Mouse (Mus musculus): ENCODE data around the gene Mindy1. TPM values are rescaled to one million over a fixed set of nuclear protein-coding genes. Genes with fewer than 3 reads are reported as not detected.

The Mindy1 gene
- polyA plus RNA-seq, 1 experiment from 2014 or later: 35.4 TPM

DNA sequence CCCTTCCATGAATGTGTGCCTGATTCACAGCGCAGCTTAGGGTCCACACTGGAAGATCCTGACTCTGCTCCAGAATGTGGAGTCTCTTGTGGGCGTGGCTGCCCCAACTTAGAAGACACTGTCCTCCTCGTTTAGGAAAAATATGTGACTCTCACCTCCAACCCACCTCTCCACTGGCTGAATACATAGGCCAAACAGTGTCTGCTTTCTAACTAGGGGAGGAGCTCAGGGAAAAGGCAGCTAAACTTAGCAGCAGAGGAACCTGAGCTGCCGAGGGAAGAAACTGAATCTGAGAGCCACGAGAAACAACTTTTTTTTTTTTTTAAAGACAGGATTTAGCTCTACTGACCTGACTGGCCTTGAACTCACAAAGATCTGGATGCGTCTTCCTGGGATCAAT is 6.0 kb upstream of the Mindy1 start:
- no peaks in the 10 kb centered on the region for H3K4me1 ChIP-seq (replicated peaks; ENCODE audit: control insufficient read depth, insufficient read depth, low read length)
- H3K9me3 ChIP-seq (ENCODE audit: control insufficient read depth, low read length): no peaks in the 10 kb centered on the region
- H3K4me2 ChIP-seq (ENCODE audit: low read depth, low read length, severe bottlenecking): no peak overlapping the region
- no peaks in the 10 kb centered on the region for H3K36me3 ChIP-seq (ENCODE audit: control insufficient read depth, insufficient read depth, low read length)
- no peak overlapping the region for H3K9ac ChIP-seq (ENCODE audit: low read length)
- H3K27ac ChIP-seq (ENCODE audit: low read depth, low read length): no peak overlapping the region
- no peak for DNase-seq (ENCODE audit: low spot score)
- H3K4me3 ChIP-seq (ENCODE audit: low read depth, low read length): no peak overlapping the region
- ATAC-seq (replicated peaks; ENCODE audit: low FRiP score): no peak
- WGBS: 83% methylated on average over 6 of the region's 6 CpGs
- no peaks in the 10 kb centered on the region for H3K27me3 ChIP-seq (ENCODE audit: control insufficient read depth, insufficient read depth, low read length)

GRCm38 (mm10) chr3:95276428-95276934 is 4.7 kb upstream of the Mindy1 start:
- Histone ChIP-seq H3K9me3 (ENCODE audit: control insufficient read depth, low read length) (no peaks in the 10 kb centered on the region), H3K4me2 (ENCODE audit: low read depth, low read length, severe bottlenecking) (no peak overlapping the region), H3K9ac (ENCODE audit: low read length) (no peak overlapping the region), H3K4me3 (ENCODE audit: low read depth, low read length) (no peak overlapping the region), H3K27ac (ENCODE audit: low read depth, low read length) (no peak overlapping the region), H3K4me1 (replicated peaks; ENCODE audit: control insufficient read depth, insufficient read depth, low read length) (0 out of 2 replicates have a peak, but pooled peaks cover 2% of the 10 kb centered on the region), H3K27me3 (ENCODE audit: control insufficient read depth, insufficient read depth, low read length) (no peaks in the 10 kb centered on the region), H3K36me3 (ENCODE audit: control insufficient read depth, insufficient read depth, low read length) (no peaks in the 10 kb centered on the region)
- ATAC-seq (replicated peaks; ENCODE audit: low FRiP score) (no peak), DNase-seq (ENCODE audit: low spot score) (no peak)
- 79% methylated on average over 5 of the region's 5 CpGs for WGBS

DNA sequence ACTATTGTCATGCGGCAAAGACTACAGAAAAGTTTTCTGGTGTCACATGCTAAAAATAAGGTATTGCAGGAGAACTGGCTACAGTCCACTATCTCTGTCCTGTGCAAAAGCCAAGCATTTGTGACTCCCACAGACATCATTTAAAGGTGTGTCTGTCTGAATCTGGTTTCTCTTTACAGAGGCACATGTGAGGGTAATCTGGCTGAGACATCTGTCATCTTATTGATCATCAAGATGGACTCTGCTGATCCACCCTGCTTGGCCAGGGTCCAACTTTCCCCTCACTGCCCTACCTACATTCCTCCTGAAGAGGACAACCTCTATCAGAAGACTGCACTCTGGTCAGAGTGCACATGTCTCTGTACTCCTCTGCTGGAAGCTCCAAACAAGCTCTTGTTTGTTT is 4.0 kb upstream of the Mindy1 start:
- Histone ChIP-seq H3K4me3 (ENCODE audit: low read depth, low read length) (no peak overlapping the region), H3K36me3 (ENCODE audit: control insufficient read depth, insufficient read depth, low read length) (no peaks in the 10 kb centered on the region), H3K4me1 (replicated peaks; ENCODE audit: control insufficient read depth, insufficient read depth, low read length) (0 out of 2 replicates have a peak, but pooled peaks cover 2% of the 10 kb centered on the region), H3K27me3 (ENCODE audit: control insufficient read depth, insufficient read depth, low read length) (no peaks in the 10 kb centered on the region), H3K4me2 (ENCODE audit: low read depth, low read length, severe bottlenecking) (no peak overlapping the region), H3K9ac (ENCODE audit: low read length) (no peak overlapping the region), H3K9me3 (ENCODE audit: control insufficient read depth, low read length) (no peaks in the 10 kb centered on the region), H3K27ac (ENCODE audit: low read depth, low read length) (no peak overlapping the region)
- 100% methylated on average over 1 of the region's 1 CpGs for WGBS
- no peak for ATAC-seq (replicated peaks; ENCODE audit: low FRiP score)
- DNase-seq (ENCODE audit: low spot score): no peak

DNA sequence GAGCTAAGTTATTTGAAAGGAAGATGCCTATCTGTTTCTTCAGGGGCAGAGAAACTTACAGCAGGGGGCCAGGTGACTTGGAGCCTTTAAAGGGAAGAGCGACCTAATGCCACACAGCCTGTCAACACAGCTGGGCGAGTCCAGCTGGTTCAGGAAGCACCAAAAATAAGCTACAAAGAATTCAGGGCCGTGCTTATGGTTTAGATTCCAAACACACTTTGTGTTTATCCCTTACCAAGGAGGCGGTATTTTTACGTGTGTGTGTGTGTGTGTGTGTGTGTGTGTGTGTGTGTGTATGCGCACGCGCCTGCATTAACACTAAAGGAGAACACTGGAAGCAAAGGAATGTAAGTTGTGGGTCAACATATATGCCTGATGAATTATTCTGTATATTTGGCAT is 398 bp upstream of the Mindy1 start:
- no peak for DNase-seq (ENCODE audit: low spot score)
- Histone ChIP-seq H3K9ac (ENCODE audit: low read length) (peak overlapping the region; percentile 81), H3K4me2 (ENCODE audit: low read depth, low read length, severe bottlenecking) (peak overlapping the region; percentile 74; the same call in 1 of the 2 replicates), H3K4me1 (replicated peaks; ENCODE audit: control insufficient read depth, insufficient read depth, low read length) (peaks cover 8% of the 10 kb centered on the region), H3K27me3 (ENCODE audit: control insufficient read depth, insufficient read depth, low read length) (no peaks in the 10 kb centered on the region), H3K36me3 (ENCODE audit: control insufficient read depth, insufficient read depth, low read length) (no peaks in the 10 kb centered on the region), H3K9me3 (ENCODE audit: control insufficient read depth, low read length) (no peaks in the 10 kb centered on the region), H3K4me3 (ENCODE audit: low read depth, low read length) (peak overlapping the region; percentile 72), H3K27ac (ENCODE audit: low read depth, low read length) (no peak overlapping the region)
- no peak for ATAC-seq (replicated peaks; ENCODE audit: low FRiP score)
- WGBS: 29% methylated on average over 8 of the region's 8 CpGs

DNA sequence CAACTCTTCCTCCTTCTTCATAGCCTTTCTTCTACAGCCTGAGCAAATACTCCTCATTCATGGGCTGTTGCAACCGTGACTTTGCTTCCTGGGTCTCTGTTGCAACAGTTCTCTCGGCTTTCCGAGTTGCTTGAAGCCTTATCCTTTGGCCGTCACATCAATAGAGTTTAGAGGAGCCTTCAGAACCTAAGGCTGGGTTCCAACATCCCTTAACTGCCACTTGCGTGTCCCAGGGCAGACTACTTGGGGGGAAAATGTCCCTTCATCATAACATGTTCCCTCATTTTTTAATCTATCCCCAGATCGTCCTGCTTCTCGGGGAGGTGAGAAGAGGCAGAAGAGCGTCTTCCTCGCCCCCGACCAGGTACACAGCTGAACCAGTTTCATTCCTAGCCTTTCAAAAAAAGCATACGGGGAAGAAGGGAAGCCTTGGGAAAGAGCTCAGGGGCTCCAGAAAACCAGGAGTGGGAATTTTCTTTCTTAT is 1.3 kb downstream of the Mindy1 start:
- peak overlapping the region; percentile 89 for H3K27ac ChIP-seq (ENCODE audit: low read depth, low read length)
- WGBS: under 1% methylated on average over 11 of the region's 11 CpGs
- H3K27me3 ChIP-seq (ENCODE audit: control insufficient read depth, insufficient read depth, low read length): no peaks in the 10 kb centered on the region
- ATAC-seq (replicated peaks; ENCODE audit: low FRiP score): no peak
- no peaks in the 10 kb centered on the region for H3K36me3 ChIP-seq (ENCODE audit: control insufficient read depth, insufficient read depth, low read length)
- peaks cover 8% of the 10 kb centered on the region for H3K4me1 ChIP-seq (replicated peaks; ENCODE audit: control insufficient read depth, insufficient read depth, low read length)
- H3K9ac ChIP-seq (ENCODE audit: low read length): peak overlapping the region; percentile 60
- H3K4me2 ChIP-seq (ENCODE audit: low read depth, low read length, severe bottlenecking): peak overlapping the region; percentile 84
- no peaks in the 10 kb centered on the region for H3K9me3 ChIP-seq (ENCODE audit: control insufficient read depth, low read length)
- DNase-seq (ENCODE audit: low spot score): no peak
- H3K4me3 ChIP-seq (ENCODE audit: low read depth, low read length): peak overlapping the region; percentile 72

DNA sequence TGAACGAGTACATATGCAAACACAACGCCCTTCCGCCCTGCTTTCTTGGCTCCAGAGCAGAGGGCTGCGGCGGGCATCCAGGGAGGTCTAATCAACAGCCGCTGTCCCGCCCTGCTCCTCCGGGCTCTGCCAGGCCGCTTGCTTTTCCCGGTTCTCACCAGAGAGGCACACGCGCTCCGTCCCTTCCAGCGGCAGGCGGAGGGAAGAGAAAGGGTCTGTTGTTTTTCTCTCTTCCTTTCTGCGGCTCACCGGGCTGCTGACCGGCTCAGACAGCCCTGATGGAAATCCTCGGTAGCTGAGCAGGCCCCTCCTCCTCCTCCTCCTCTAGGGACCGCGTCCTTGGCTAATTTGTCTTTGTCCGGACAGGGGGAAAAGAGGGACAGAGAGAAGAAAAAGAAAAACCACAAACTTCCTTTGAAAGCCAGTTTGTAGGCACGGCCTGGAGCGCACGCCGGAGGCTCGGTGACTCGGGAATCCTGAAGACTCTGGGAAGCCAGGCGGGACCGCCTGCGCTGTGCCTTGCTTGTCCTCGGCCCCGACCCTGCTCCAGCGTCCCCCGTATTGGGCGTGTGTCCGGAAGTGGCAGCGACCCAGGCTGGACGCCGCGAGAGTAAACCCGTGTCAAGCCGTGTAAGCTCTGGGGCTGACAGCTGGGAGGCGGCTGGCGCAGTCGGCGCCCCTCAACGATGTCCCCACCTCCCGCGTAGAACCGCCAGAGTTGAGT is 1.9 kb downstream of the Mindy1 start:
- peaks cover 8% of the 10 kb centered on the region for H3K4me1 ChIP-seq (replicated peaks; ENCODE audit: control insufficient read depth, insufficient read depth, low read length)
- H3K4me3 ChIP-seq (ENCODE audit: low read depth, low read length): peak overlapping the region; percentile 72
- H3K27me3 ChIP-seq (ENCODE audit: control insufficient read depth, insufficient read depth, low read length): no peaks in the 10 kb centered on the region
- under 1% methylated on average over 50 of the region's 51 CpGs for WGBS
- peak overlapping the region; percentile 60 for H3K9ac ChIP-seq (ENCODE audit: low read length)
- no peaks in the 10 kb centered on the region for H3K36me3 ChIP-seq (ENCODE audit: control insufficient read depth, insufficient read depth, low read length)
- DNase-seq (ENCODE audit: low spot score) (peak; percentile 89), ATAC-seq (replicated peaks; ENCODE audit: low FRiP score) (peak; percentile 73)
- H3K9me3 ChIP-seq (ENCODE audit: control insufficient read depth, low read length): no peaks in the 10 kb centered on the region
- peak overlapping the region; percentile 84 for H3K4me2 ChIP-seq (ENCODE audit: low read depth, low read length, severe bottlenecking)
- H3K27ac ChIP-seq (ENCODE audit: low read depth, low read length): peak overlapping the region; percentile 89

DNA sequence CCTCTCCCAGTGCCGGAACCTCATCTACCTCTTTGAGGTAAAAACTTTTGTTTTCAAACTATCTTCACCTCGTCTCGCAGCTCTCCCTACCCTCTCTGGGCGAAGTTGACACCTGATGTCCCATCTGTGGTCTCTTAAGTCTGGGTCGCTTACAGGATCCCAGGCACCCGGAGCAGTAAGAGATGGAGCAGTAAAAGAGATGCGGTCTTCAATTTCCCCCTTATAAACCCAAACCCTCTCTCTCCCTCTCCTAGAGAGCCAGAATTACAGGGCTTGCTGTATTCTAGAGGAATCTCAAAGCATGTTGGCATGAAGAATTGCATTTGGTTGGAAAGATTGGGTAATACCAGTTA is 2.4 kb downstream of the Mindy1 start:
- H3K27me3 ChIP-seq (ENCODE audit: control insufficient read depth, insufficient read depth, low read length): no peaks in the 10 kb centered on the region
- 5% methylated on average over 7 of the region's 7 CpGs for WGBS
- H3K9me3 ChIP-seq (ENCODE audit: control insufficient read depth, low read length): no peaks in the 10 kb centered on the region
- DNase-seq (ENCODE audit: low spot score) (no peak), ATAC-seq (replicated peaks; ENCODE audit: low FRiP score) (peak; percentile 1; the same call in 1 of the 2 replicates)
- peak overlapping the region; percentile 84 for H3K4me2 ChIP-seq (ENCODE audit: low read depth, low read length, severe bottlenecking)
- peak overlapping the region; percentile 60 for H3K9ac ChIP-seq (ENCODE audit: low read length)
- H3K4me3 ChIP-seq (ENCODE audit: low read depth, low read length): peak overlapping the region; percentile 72
- H3K4me1 ChIP-seq (replicated peaks; ENCODE audit: control insufficient read depth, insufficient read depth, low read length): peaks cover 8% of the 10 kb centered on the region
- H3K27ac ChIP-seq (ENCODE audit: low read depth, low read length): peak overlapping the region; percentile 89; the same call in 1 of the 2 replicates
- no peaks in the 10 kb centered on the region for H3K36me3 ChIP-seq (ENCODE audit: control insufficient read depth, insufficient read depth, low read length)

DNA sequence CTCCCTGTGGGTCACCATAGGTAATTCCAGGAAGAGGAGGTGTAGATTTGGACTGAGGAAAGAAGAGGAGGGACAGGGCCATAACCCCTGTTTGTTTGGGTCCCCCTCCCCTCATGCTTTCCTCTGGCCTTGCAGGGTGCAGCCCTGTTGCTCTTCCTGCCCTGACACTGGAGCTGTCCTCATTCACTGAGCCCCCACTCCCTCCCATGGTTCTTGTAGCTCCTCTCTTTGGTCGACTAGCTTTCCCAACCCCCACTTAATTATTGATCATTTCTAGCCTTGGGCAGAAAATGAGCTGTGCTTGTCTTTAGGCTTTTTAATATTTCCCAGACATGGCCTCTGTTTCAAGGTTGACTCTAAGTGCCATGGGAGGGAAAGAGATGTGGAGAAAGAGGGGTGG is 2.9 kb downstream of the Mindy1 start:
- H3K36me3 ChIP-seq (ENCODE audit: control insufficient read depth, insufficient read depth, low read length): no peaks in the 10 kb centered on the region
- H3K4me1 ChIP-seq (replicated peaks; ENCODE audit: control insufficient read depth, insufficient read depth, low read length): peaks cover 8% of the 10 kb centered on the region
- peak overlapping the region; percentile 60 for H3K9ac ChIP-seq (ENCODE audit: low read length)
- no peak for DNase-seq (ENCODE audit: low spot score)
- peak overlapping the region; percentile 72 for H3K4me3 ChIP-seq (ENCODE audit: low read depth, low read length)
- H3K27ac ChIP-seq (ENCODE audit: low read depth, low read length): no peak overlapping the region
- no peaks in the 10 kb centered on the region for H3K27me3 ChIP-seq (ENCODE audit: control insufficient read depth, insufficient read depth, low read length)
- WGBS: 17% methylated on average over 1 of the region's 1 CpGs
- peak overlapping the region; percentile 84 for H3K4me2 ChIP-seq (ENCODE audit: low read depth, low read length, severe bottlenecking)
- H3K9me3 ChIP-seq (ENCODE audit: control insufficient read depth, low read length): no peaks in the 10 kb centered on the region
- ATAC-seq (replicated peaks; ENCODE audit: low FRiP score): no peak
